Mouse (Mus musculus) T-cell, adult 2 months (primary cell): Measurements from ENCODE around the gene Zfp488.

Experiments
- DNase-seq: peaks from one replicate; pipeline ENCODE4 v3.0.0; 2022; ENCODE audit warnings: low spot score

Gene Zfp488

DNA sequence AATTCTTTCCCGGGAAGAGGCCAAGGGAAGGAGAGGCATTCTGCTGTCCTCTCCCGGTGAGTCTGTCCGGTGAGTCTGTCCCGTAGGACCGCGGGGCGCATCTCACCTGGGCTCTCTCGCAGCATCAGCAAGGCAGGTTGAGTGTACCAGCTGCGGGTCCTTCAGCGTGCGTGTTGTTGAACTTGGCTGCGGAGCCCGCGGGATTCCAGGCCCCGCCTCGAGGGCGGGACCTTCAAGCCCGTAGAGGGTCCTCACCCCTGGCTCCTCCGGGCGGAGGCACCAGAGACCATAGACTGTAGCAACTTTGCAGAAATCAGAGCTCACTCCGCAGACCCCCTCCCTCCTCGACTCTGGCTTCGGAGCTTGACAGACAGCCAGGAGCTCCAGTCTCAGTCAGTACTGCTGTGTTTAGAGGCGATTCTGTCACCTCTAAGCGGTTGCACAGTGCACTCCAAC is at the start of gene Zfp488:
Zfp488 (minus strand) TSS at position 161 of the 456 bp plus-strand sequence.
- DNase-seq, result no peak

GRCm38 (mm10) chr14:34026710-34027109 is 48.1 kb upstream of the Zfp488 start:
- no peak for DNase-seq

- no peak for DNase-seq
These were observed 38.4 kb upstream of the Zfp488 start for GRCm38 (mm10) chr14:34016938-34017337.

DNA sequence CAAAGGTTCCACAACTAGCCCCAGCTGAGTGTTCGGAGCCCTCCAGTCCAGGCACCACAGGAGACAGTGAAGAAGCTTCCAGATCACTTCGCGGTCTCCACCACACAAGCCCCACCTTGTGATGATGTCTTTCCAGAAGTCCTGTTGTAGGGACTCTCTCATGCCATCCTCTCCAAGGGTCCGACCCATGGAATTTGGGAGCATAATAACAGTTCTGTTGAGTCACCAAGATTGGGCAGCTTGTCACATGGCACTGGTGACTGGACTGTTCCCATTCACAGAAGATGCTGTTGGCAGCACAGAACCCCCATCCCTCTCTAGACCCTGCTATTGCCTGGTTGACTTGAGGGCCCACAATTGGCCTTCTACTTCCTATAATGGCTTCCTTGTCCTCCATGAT is 37.8 kb upstream of the Zfp488 start, which contains the start of gene Gm5460:
Gm5460 (plus strand) TSS at position 378 of the 400 bp plus-strand sequence.
- DNase-seq, result no peak

DNA sequence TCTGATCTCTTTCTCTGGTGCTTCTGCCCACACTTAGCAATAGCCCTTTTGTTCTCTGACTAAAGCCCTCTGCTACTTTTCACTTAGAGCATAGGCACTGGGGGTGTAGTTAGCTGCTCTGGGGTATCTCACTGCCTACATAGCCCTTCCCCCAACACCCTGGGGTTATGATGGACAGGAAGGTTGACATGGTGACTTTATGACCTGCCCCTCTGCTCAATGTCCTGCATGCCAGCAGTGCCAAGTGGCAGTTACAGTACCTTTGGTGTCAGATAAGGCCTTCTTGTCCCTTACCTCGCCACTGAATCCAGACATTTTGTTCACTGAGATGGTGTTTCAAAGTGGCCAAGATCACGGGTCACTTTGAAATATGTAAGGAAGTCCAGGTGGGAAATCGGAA is 36.5 kb upstream of the Zfp488 start, which contains the start of gene Gm30083:
Gm30083 (minus strand) TSS at position 120 of the 400 bp plus-strand sequence.
- DNase-seq, result no peak

DNA sequence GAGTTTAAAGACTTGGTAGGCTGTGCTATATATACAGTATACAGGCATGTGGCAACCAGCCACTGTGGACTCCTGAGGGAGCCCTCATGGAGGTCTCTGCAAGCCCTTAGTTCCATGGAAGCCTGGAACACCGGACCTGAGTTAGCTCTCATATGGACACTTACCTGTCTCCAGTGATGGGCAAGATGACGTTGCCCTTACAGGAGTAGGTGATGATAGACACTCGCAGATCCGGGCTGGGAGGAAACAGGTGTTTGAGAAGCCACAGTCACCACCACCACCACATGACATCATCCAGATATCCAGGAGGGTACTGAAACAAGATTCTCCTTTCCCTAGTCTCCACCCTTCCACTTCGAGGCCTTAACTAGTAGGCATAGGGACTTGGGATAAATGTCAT is 23.8 kb upstream of the Zfp488 start:
- no peak for DNase-seq

- no peak for DNase-seq
These were observed 22.9 kb upstream of the Zfp488 start for GRCm38 (mm10) chr14:34001445-34001844.

DNA sequence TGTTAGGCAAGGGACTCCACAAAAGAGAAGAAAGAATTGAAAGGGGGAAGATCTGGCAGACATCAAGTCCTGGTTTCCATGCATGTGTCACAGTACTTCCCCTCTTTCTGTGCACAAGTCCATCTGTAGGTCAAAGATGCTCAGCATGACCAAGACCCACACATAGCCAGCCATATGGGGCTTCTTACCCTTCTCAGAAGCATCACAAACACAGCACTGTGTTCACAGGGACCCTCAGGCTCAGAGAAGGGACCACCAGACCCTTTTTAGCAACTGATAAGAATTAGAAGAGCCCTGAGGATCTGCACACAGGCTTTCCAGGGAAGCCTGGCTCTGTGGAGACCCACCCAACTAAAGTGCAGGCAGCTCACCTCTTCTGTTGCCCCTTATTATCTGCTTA is 21.5 kb upstream of the Zfp488 start:
- DNase-seq, result no peak

DNA sequence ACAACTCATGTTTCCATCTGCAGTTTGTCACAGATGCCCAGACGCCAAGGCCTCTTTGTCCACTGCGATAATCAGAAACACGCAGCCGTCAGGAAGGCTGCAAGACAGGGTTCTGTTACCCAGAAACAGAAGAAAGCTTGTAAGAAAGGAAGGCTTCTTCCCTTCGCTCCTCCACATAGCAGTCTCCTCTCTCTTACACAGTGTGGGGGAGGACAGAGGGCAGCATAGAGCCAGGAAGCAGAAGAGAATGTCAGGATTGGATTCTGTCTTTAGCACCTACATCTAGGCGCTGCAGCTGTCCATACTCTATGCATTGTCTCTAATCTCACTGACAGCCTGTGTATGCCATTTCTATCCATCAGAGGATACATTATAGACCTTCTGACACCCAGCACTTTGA is 18.9 kb upstream of the Zfp488 start:
- DNase-seq, result no peak

GRCm38 (mm10) chr14:33993521-33994289 is 15.1 kb upstream of the Zfp488 start:
- no peak for DNase-seq

GRCm38 (mm10) chr14:33993051-33993450 is 14.5 kb upstream of the Zfp488 start:
- no peak for DNase-seq

GRCm38 (mm10) chr14:33991971-33992370 is 13.4 kb upstream of the Zfp488 start:
- DNase-seq, result no peak

DNA sequence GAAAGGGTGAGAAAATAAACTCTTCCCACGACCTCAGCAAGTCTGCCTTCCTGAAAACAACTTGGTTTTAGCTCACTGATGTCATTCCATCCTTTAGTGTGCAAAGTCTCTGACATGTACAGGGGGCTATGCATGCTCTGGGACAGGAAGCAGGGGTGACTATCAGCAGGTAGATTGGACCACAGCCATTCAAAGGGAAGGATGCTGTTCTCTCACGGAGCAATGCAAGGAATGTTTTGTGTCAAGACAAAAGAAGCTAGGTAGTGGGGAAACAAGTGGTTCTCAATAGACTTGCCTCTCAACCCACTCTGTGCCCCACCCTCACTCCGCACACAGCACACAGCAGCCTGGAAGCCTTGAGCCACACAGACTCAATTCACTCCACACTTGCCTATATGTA is 10.6 kb upstream of the Zfp488 start:
- DNase-seq, result no peak

- DNase-seq, result no peak
These were observed 816 bp downstream of the Zfp488 start for GRCm38 (mm10) chr14:33977748-33978147.

GRCm38 (mm10) chr14:33974752-33975151 is 3.8 kb downstream of the Zfp488 start:
- no peak for DNase-seq

GRCm38 (mm10) chr14:33972679-33973078 is 5.9 kb downstream of the Zfp488 start:
- no peak for DNase-seq

- DNase-seq, result no peak
These were observed 12.9 kb downstream of the Zfp488 start for GRCm38 (mm10) chr14:33965675-33966074.

- DNase-seq, result no peak
These were observed 19.2 kb downstream of the Zfp488 start for GRCm38 (mm10) chr14:33959341-33959740.

- no peak for DNase-seq
These were observed 19.7 kb downstream of the Zfp488 start for GRCm38 (mm10) chr14:33958841-33959240.

DNA sequence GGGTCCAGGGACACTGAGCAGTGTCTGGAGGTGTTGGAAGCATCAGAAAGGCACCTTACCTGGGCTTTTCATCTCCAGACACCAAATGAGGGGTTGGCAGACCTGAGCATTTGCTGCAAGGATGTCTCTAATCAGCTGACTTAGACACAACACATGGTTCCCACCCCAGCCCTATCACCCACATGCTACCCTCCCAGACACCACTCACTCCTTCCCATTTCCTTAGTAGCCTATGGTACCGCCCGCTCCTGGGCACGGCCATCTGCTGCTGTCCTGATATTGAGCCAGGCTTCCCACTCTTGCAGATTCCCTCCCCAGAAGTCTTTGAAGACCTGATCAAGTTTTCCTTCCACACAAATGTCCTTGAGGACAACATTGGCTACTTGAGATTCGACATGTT is 20.4 kb downstream of the Zfp488 start:
- DNase-seq, result no peak

- DNase-seq, result no peak
These were observed 22.5 kb downstream of the Zfp488 start for GRCm38 (mm10) chr14:33956055-33956454.

GRCm38 (mm10) chr14:33953761-33954160 is 24.8 kb downstream of the Zfp488 start, which contains the start of gene Rbp3:
TSS of gene Rbp3 (plus strand) at chr14:33954003.
- DNase-seq, result no peak

DNA sequence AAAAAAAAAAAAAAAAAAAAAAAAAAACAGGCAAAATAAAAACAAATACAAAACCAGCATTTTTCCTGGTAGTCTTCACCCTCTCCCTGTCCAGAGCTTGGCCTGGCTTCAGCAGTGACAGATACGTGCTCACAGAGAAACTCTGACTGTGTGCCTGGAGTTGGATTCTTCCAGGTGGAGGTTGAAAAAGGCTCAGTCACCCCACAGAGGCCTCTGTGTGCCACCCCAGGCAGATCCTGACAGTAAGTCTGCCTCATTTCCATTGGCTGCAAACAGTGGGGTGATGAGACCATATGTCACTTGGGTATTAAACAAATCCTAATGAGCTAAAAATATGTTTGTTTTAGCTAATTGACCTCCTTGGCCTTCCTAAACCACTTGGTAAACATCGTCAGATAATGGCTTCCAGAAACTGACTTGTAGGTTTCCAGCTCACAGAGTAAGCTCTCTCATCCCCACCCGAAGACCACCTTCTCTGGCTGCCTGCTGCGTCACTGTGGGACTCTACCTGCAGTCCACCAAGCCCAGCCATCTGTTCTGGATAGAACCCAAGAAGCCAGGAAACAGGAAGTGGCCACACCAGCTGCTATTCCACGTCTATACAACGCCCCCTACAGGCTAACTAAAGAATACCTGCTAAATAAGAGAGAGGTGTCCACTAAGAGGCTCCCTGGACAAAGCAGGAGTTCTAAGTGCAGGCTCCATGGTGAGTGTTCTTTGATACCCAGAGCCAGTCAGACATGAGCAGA is 26.2 kb downstream of the Zfp488 start:
- DNase-seq, result no peak
